Mouse (Mus musculus) mouse trophoblast stem cell (cell line): ENCODE measurements around the gene Dtx3l.

Source experiments
- in situ Hi-C, 2 experiments: fragments of 300-500 bp; cut with MseI, MboI; formaldehyde crosslinking; loops; 2 replicates in 1 of 2; 3 replicates in 1 of 2; pipeline ENCODE4 v1.15.1; 2025

Gene Dtx3l

DNA sequence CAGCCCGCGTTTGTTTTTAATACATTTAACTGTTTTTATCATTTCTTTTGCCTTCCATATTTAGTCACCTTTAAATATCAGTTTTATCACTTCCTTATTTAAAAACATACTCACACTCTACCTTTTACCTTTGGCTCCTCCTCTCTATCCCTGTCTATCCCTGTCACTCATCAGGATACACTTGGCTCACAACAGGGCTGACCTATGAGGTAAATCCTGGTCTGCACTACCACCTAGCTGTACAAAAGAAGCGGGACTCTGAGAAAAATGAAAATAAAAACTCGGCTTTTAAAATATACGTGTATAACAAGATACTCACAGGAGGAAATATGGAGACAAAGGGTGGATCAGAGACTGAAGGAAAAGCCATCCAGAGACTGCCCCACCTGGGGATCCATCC lies 50.0 kb downstream of the Dtx3l start:
- in situ Hi-C loops, result no loop called here

DNA sequence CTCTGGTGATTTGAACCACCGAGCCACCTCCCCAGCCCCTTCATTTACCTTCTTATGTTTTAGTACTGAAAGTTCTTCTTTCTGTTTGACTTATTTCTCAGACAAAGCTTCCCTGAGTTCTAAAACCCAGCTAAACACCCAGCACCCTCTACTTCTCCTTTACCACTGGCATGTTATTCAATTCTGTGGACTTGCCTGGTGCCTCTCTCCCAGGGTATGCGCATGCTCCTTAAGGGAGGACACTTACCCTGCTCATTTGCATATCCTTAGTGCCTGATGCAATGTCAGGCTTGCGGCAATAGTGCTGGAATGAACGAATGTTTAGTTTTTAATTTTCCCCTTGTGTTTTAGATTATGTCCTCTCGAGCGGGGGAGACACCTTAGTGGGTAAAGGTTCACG lies 50.8 kb downstream of the Dtx3l start:
- in situ Hi-C loops, result no loop called here
